ENCODE assay signal across 15 mouse cellular contexts in the genomic region with DNA sequence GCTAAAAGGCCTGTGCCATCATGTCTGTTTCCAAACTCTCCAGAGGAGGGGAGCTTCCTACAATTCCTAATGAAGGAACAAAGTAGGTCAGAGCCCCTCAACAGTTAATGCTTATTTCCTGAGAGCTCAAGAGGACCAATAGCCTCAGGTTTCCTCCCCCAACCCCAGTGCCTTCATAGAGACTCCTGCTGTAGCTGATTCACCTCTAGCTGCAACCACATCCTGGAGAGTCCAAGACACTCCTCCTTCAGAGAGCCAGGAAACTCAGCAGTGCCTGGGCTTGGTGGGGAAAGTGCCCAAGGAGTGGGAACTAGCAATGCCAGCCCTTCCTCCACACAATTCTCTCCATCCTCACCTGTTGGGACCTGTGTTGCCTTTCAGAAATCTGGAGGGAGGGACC. TPM values are rescaled to one million over a fixed set of nuclear protein-coding genes. Genes with fewer than 3 reads are reported as not detected.
A peak's percentile ranks its signal among the peaks of the same experiment; 100 is the strongest.
DNase-seq lines count a peak whose midpoint lies in the region; ATAC-seq and TF ChIP-seq lines count a peak whose summit lies in the region.
"Had no signal": no experiment of that assay in that cellular context is flagged by ENCODE, and none has a peak within 500 bp of the region (broad histone marks: within the 10 kb centered on the region; RNA-seq: fewer than 3 reads in every experiment).

No protein-coding gene starts in this region.

- H3K9me3 ChIP-seq in kidney, postnatal 0 days (replicated peaks; ENCODE audit: low read length), result no peaks in the 10 kb centered on the region
- no peaks in the 10 kb centered on the region for H3K9me3 ChIP-seq in forebrain, embryonic 11.5 days (ENCODE audit: control insufficient read depth, low read length)
- H3K9me3 ChIP-seq: hindbrain, embryonic 15.5 days; limb, embryonic 15.5 days had no signal

- TF ChIP-seq CTCF in kidney, postnatal 0 days (IDR thresholded peaks at IDR 0.05; ENCODE audit: low read depth), result no peak

- peak overlapping the region; percentile 42; the same call in 1 of the 2 replicates for H3K27ac ChIP-seq in kidney, postnatal 0 days
- no peak overlapping the region for H3K27ac ChIP-seq in forebrain, embryonic 11.5 days (ENCODE audit: low read depth, low read length)
- H3K27ac ChIP-seq: hindbrain, embryonic 15.5 days; limb, embryonic 15.5 days had no signal

- H3K4me2 ChIP-seq in kidney, postnatal 0 days (ENCODE audit: low read length), result no peak overlapping the region
- H3K4me2 ChIP-seq in forebrain, embryonic 11.5 days (ENCODE audit: low read depth, low read length, severe bottlenecking), result no peak overlapping the region
- H3K4me2 ChIP-seq: hindbrain, embryonic 15.5 days; limb, embryonic 15.5 days had no signal

- no peaks in the 10 kb centered on the region for H3K36me3 ChIP-seq in kidney, postnatal 0 days (ENCODE audit: insufficient read depth, low read length)
- H3K36me3 ChIP-seq in forebrain, embryonic 11.5 days (ENCODE audit: control insufficient read depth, insufficient read depth, low read length), result no peaks in the 10 kb centered on the region
- H3K36me3 ChIP-seq: hindbrain, embryonic 15.5 days; limb, embryonic 15.5 days had no signal

- H3K27me3 ChIP-seq in kidney, postnatal 0 days (ENCODE audit: insufficient read depth, low read length), result no peaks in the 10 kb centered on the region
- no peaks in the 10 kb centered on the region for H3K27me3 ChIP-seq in forebrain, embryonic 11.5 days (ENCODE audit: control insufficient read depth, insufficient read depth, low read length)
- H3K27me3 ChIP-seq: hindbrain, embryonic 15.5 days had no signal

- DNase-seq in heart, adult 11 months, result peak; percentile 83
- DNase-seq in heart, postnatal 36 days, result no peak
- DNase-seq in kidney, postnatal 0 days (ENCODE audit: low spot score), result no peak
- no peak for DNase-seq in kidney, adult 18-20 months
- peak; percentile 82 for DNase-seq in NIH3T3 (ENCODE audit: low read depth)
- peak; percentile 25 to 56 for DNase-seq in thymus, adult 18-20 months
- no peak for DNase-seq in frontal cortex, postnatal 36 days (ENCODE audit: low spot score in 2 of 2)
- no peak for DNase-seq in forebrain, embryonic 11.5 days (ENCODE audit: low spot score)
- DNase-seq: adrenal gland, adult 8-10 months; B cell, adult 2 months; gastrocnemius, postnatal 10 days; lung, postnatal 36 days had no signal

- peaks cover 49% of the 10 kb centered on the region for H3K4me1 ChIP-seq in kidney, postnatal 0 days (replicated peaks; ENCODE audit: insufficient read depth, low read length)
- H3K4me1 ChIP-seq in forebrain, embryonic 11.5 days (replicated peaks; ENCODE audit: control insufficient read depth, insufficient read depth, low read length), result 0 out of 2 replicates have a peak, but pooled peaks cover 3% of the 10 kb centered on the region
- H3K4me1 ChIP-seq: hindbrain, embryonic 15.5 days; limb, embryonic 15.5 days had no signal

- intact Hi-C loops in heart, postnatal 36 days (cut with DNase I), result no loop called here

- H3K4me3 ChIP-seq in kidney, postnatal 0 days (replicated peaks; ENCODE audit: low read depth, low read length), result no peak overlapping the region
- H3K4me3 ChIP-seq in forebrain, embryonic 11.5 days (ENCODE audit: low read depth, low read length), result no peak overlapping the region
- H3K4me3 ChIP-seq: hindbrain, embryonic 15.5 days; limb, embryonic 15.5 days had no signal

- no peak overlapping the region for H3K9ac ChIP-seq in kidney, postnatal 0 days (ENCODE audit: low read depth, low read length)
- no peak overlapping the region for H3K9ac ChIP-seq in forebrain, embryonic 11.5 days (ENCODE audit: low read length)
- H3K9ac ChIP-seq: hindbrain, embryonic 15.5 days; limb, embryonic 15.5 days had no signal

- no peak for ATAC-seq in kidney, postnatal 0 days (replicated peaks; ENCODE audit: low FRiP score, low read depth)
- ATAC-seq in forebrain, embryonic 11.5 days (replicated peaks; ENCODE audit: low FRiP score), result no peak

RNA-seq across cellular contexts. Expression of a gene that starts 31.4 kb away (rescaled TPM):
- total RNA-seq in heart, postnatal 36 days (2021), result 1 to 10 TPM; 1.0 to 1.7 TPM
- 14.8 and 16.0 TPM in 2 replicates for polyA plus RNA-seq in kidney, postnatal 0 days (2015; fragmentation: Nextera tagmentation; extraction: Ambion mirVana)
- 0.37 and 0.73 TPM in 2 replicates for polyA plus RNA-seq in forebrain, embryonic 11.5 days (2014; fragmentation: Nextera tagmentation; extraction: Ambion mirVana)
- total RNA-seq: monocyte, adult 5-6 weeks had no signal

Comparison
In these comparisons a context has a peak if more than half of its experiments do, and no peak if none do; other contexts are left out.
1. DNase-seq: peak in heart, adult 11 months (single experiment), NIH3T3 (single experiment) and thymus, adult 18-20 months (2 of 2); none in heart, postnatal 36 days (0 of 2), kidney, postnatal 0 days (single experiment), kidney, adult 18-20 months (single experiment), frontal cortex, postnatal 36 days (0 of 2) and forebrain, embryonic 11.5 days (single experiment).